In genomic region chr4:132592958-132593357, GRCm38 (mm10) we compare ENCODE assay signal across 11 mouse cellular contexts. TPM values are rescaled to one million over a fixed set of nuclear protein-coding genes. Genes with fewer than 3 reads are reported as not detected.
DNase-seq lines count a peak whose midpoint lies in the region; ATAC-seq and TF ChIP-seq lines count a peak whose summit lies in the region.
"Had no signal": no experiment of that assay in that cellular context is flagged by ENCODE, and none has a peak within 500 bp of the region (broad histone marks: within the 10 kb centered on the region; RNA-seq: fewer than 3 reads in every experiment).

No protein-coding gene starts in this region.

- H3K27me3 ChIP-seq in kidney, embryonic 16.5 days (ENCODE audit: insufficient read depth, low read length) = no peaks in the 10 kb centered on the region
- H3K27me3 ChIP-seq in lung, postnatal 0 days (replicated peaks; ENCODE audit: insufficient read depth, low read length) = no peaks in the 10 kb centered on the region
- no peaks in the 10 kb centered on the region for H3K27me3 ChIP-seq in forebrain, postnatal 0 days (ENCODE audit: insufficient read depth, low read length)
- no peaks in the 10 kb centered on the region for H3K27me3 ChIP-seq in hindbrain, embryonic 16.5 days (replicated peaks; ENCODE audit: control insufficient read depth, insufficient read depth, low read length)
- H3K27me3 ChIP-seq in hindbrain, postnatal 0 days (ENCODE audit: insufficient read depth, low read length) = no peaks in the 10 kb centered on the region
- H3K27me3 ChIP-seq: midbrain, embryonic 12.5 days; stomach, embryonic 15.5 days had no signal

- H3K4me2 ChIP-seq in kidney, embryonic 16.5 days (replicated peaks; ENCODE audit: low read depth, low read length) = no peak overlapping the region
- H3K4me2 ChIP-seq in lung, postnatal 0 days (replicated peaks; ENCODE audit: low read depth, low read length) = no peak overlapping the region
- H3K4me2 ChIP-seq in forebrain, postnatal 0 days (ENCODE audit: low read depth) = no peak overlapping the region
- H3K4me2 ChIP-seq in hindbrain, embryonic 16.5 days (ENCODE audit: low read length) = no peak overlapping the region
- H3K4me2 ChIP-seq in hindbrain, postnatal 0 days (ENCODE audit: low read depth, low read length) = no peak overlapping the region
- H3K4me2 ChIP-seq: midbrain, embryonic 12.5 days; stomach, embryonic 15.5 days had no signal

- H3K36me3 ChIP-seq in kidney, embryonic 16.5 days (ENCODE audit: insufficient read depth, low read length) = no peaks in the 10 kb centered on the region
- no peaks in the 10 kb centered on the region for H3K36me3 ChIP-seq in lung, postnatal 0 days (ENCODE audit: insufficient read depth, low read length)
- no peaks in the 10 kb centered on the region for H3K36me3 ChIP-seq in forebrain, postnatal 0 days (ENCODE audit: insufficient read depth)
- no peaks in the 10 kb centered on the region for H3K36me3 ChIP-seq in hindbrain, embryonic 16.5 days (ENCODE audit: control insufficient read depth, insufficient read depth, low read length)
- H3K36me3 ChIP-seq in hindbrain, postnatal 0 days (ENCODE audit: insufficient read depth, low read length) = no peaks in the 10 kb centered on the region
- H3K36me3 ChIP-seq: midbrain, embryonic 12.5 days; stomach, embryonic 15.5 days had no signal

- H3K9ac ChIP-seq in kidney, embryonic 16.5 days (replicated peaks; ENCODE audit: low read length) = no peak overlapping the region
- H3K9ac ChIP-seq in lung, postnatal 0 days (replicated peaks; ENCODE audit: low read depth) = no peak overlapping the region
- no peak overlapping the region for H3K9ac ChIP-seq in forebrain, postnatal 0 days
- H3K9ac ChIP-seq in hindbrain, embryonic 16.5 days (ENCODE audit: low read depth, low read length) = no peak overlapping the region
- H3K9ac ChIP-seq in hindbrain, postnatal 0 days (replicated peaks; ENCODE audit: low read length) = no peak overlapping the region
- H3K9ac ChIP-seq: midbrain, embryonic 12.5 days; stomach, embryonic 15.5 days had no signal

- TF ChIP-seq CTCF in lung, postnatal 0 days (IDR thresholded peaks at IDR 0.05) = no peak
- no peak for TF ChIP-seq CTCF in forebrain, postnatal 0 days (IDR thresholded peaks at IDR 0.05; ENCODE audit: low read depth)
- TF ChIP-seq CTCF in hindbrain, postnatal 0 days (IDR thresholded peaks at IDR 0.05; ENCODE audit: low read depth) = no peak

- H3K4me3 ChIP-seq in kidney, embryonic 16.5 days (ENCODE audit: low read length) = no peak overlapping the region
- no peak overlapping the region for H3K4me3 ChIP-seq in lung, postnatal 0 days (ENCODE audit: low read depth, low read length)
- no peak overlapping the region for H3K4me3 ChIP-seq in forebrain, postnatal 0 days (ENCODE audit: low read depth, low read length)
- no peak overlapping the region for H3K4me3 ChIP-seq in hindbrain, embryonic 16.5 days (ENCODE audit: low read length)
- no peak overlapping the region for H3K4me3 ChIP-seq in hindbrain, postnatal 0 days (ENCODE audit: low read length)
- H3K4me3 ChIP-seq: midbrain, embryonic 12.5 days; stomach, embryonic 15.5 days had no signal

- no peak for ATAC-seq in kidney, embryonic 16.5 days (ENCODE audit: low FRiP score, low TSS enrichment)
- ATAC-seq in lung, postnatal 0 days = no peak
- ATAC-seq in forebrain, postnatal 0 days = no peak
- ATAC-seq in hindbrain, embryonic 16.5 days = no peak
- ATAC-seq in hindbrain, postnatal 0 days = no peak

- H3K27ac ChIP-seq in kidney, embryonic 16.5 days (ENCODE audit: low read length) = no peak overlapping the region
- H3K27ac ChIP-seq in lung, postnatal 0 days (ENCODE audit: low read length) = no peak overlapping the region
- no peak overlapping the region for H3K27ac ChIP-seq in forebrain, postnatal 0 days (ENCODE audit: low read depth, low read length)
- no peak overlapping the region for H3K27ac ChIP-seq in hindbrain, embryonic 16.5 days (ENCODE audit: low read depth, low read length)
- H3K27ac ChIP-seq in hindbrain, postnatal 0 days = no peak overlapping the region
- H3K27ac ChIP-seq: midbrain, embryonic 12.5 days; stomach, embryonic 15.5 days had no signal

- DNase-seq in kidney, adult 9 months = peak; percentile 24
- peak; percentile 4 for DNase-seq in T-cell, adult 2 months (ENCODE audit: low spot score)
- peak; percentile 50 for DNase-seq in lung, postnatal 0 days (ENCODE audit: low spot score)
- DNase-seq in spleen, adult 18-20 months = peak; percentile 44 to 50
- no peak for DNase-seq in forebrain, postnatal 0 days
- DNase-seq in hindbrain, postnatal 0 days (ENCODE audit: low spot score) = no peak
- DNase-seq: adrenal gland, adult 8-10 months had no signal

- WGBS in kidney, embryonic 16.5 days = 88% methylated on average over 9 of the region's 9 CpGs
- 86% methylated on average over 9 of the region's 9 CpGs for WGBS in lung, postnatal 0 days
- WGBS in forebrain, postnatal 0 days = 93% methylated on average over 9 of the region's 9 CpGs
- 92% methylated on average over 9 of the region's 9 CpGs for WGBS in hindbrain, embryonic 16.5 days
- WGBS in hindbrain, postnatal 0 days = 91% methylated on average over 9 of the region's 9 CpGs

- no peak for TF ChIP-seq EP300 in lung, postnatal 0 days (IDR thresholded peaks at IDR 0.05)

- no peaks in the 10 kb centered on the region for H3K9me3 ChIP-seq in kidney, embryonic 16.5 days (ENCODE audit: low read length)
- H3K9me3 ChIP-seq in lung, postnatal 0 days (ENCODE audit: low read length) = no peaks in the 10 kb centered on the region
- no peaks in the 10 kb centered on the region for H3K9me3 ChIP-seq in forebrain, postnatal 0 days (ENCODE audit: low read length)
- H3K9me3 ChIP-seq in hindbrain, embryonic 16.5 days (ENCODE audit: control insufficient read depth, low read length) = no peaks in the 10 kb centered on the region
- H3K9me3 ChIP-seq in hindbrain, postnatal 0 days (ENCODE audit: low read length) = no peaks in the 10 kb centered on the region
- H3K9me3 ChIP-seq: midbrain, embryonic 12.5 days; stomach, embryonic 15.5 days had no signal

- no peaks in the 10 kb centered on the region for H3K4me1 ChIP-seq in kidney, embryonic 16.5 days (ENCODE audit: insufficient read depth, low read length)
- H3K4me1 ChIP-seq in lung, postnatal 0 days (ENCODE audit: insufficient read depth, low read depth, low read length) = no peaks in the 10 kb centered on the region
- H3K4me1 ChIP-seq in forebrain, postnatal 0 days (ENCODE audit: insufficient read depth) = no peaks in the 10 kb centered on the region
- H3K4me1 ChIP-seq in hindbrain, embryonic 16.5 days (ENCODE audit: control insufficient read depth, insufficient read depth, low read depth, low read length) = no peaks in the 10 kb centered on the region
- H3K4me1 ChIP-seq in hindbrain, postnatal 0 days (ENCODE audit: insufficient read depth, low read length) = no peaks in the 10 kb centered on the region
- H3K4me1 ChIP-seq: midbrain, embryonic 12.5 days; stomach, embryonic 15.5 days had no signal

RNA-seq across cellular contexts. Expression of gene Ptafr, which starts 29.1 kb away (rescaled TPM):
- 0.29 and 0.54 TPM in 2 replicates for polyA plus RNA-seq in kidney, embryonic 16.5 days (2015; fragmentation: Nextera tagmentation; extraction: Ambion mirVana)
- polyA plus RNA-seq in lung, postnatal 0 days (2015; fragmentation: Nextera tagmentation; extraction: Ambion mirVana) = 2.1 and 2.5 TPM in 2 replicates
- 0.38 TPM in 2 replicates for total RNA-seq in forebrain, postnatal 0 days (2014; rRNA removed)
- polyA plus RNA-seq in forebrain, postnatal 0 days (2015; fragmentation: Nextera tagmentation; extraction: Ambion mirVana) = 0.23 and 0.38 TPM in 2 replicates
- polyA plus RNA-seq in hindbrain, embryonic 16.5 days (2015; fragmentation: Nextera tagmentation; extraction: Ambion mirVana) = 0.39 and 0.48 TPM in 2 replicates
- 0.32 and 0.63 TPM in 2 replicates for total RNA-seq in hindbrain, postnatal 0 days (2014; rRNA removed)
- polyA plus RNA-seq in hindbrain, postnatal 0 days (2015; fragmentation: Nextera tagmentation; extraction: Ambion mirVana) = 0.61 and 0.64 TPM in 2 replicates

RNA-seq across cellular contexts. Expression of gene Eya3, which starts 45.8 kb away (rescaled TPM):
- 29.2 and 31.6 TPM in 2 replicates for polyA plus RNA-seq in kidney, embryonic 16.5 days (2015; fragmentation: Nextera tagmentation; extraction: Ambion mirVana)
- polyA plus RNA-seq in lung, postnatal 0 days (2015; fragmentation: Nextera tagmentation; extraction: Ambion mirVana) = 8.2 and 8.8 TPM in 2 replicates
- total RNA-seq in forebrain, postnatal 0 days (2014; rRNA removed) = 18.6 and 21.8 TPM in 2 replicates
- 6.0 and 7.2 TPM in 2 replicates for polyA plus RNA-seq in forebrain, postnatal 0 days (2015; fragmentation: Nextera tagmentation; extraction: Ambion mirVana)
- 9.5 and 12.1 TPM in 2 replicates for polyA plus RNA-seq in hindbrain, embryonic 16.5 days (2015; fragmentation: Nextera tagmentation; extraction: Ambion mirVana)
- total RNA-seq in hindbrain, postnatal 0 days (2014; rRNA removed) = 16.4 and 18.7 TPM in 2 replicates
- 7.4 and 8.3 TPM in 2 replicates for polyA plus RNA-seq in hindbrain, postnatal 0 days (2015; fragmentation: Nextera tagmentation; extraction: Ambion mirVana)

RNA-seq across cellular contexts. Expression of gene Dnajc8, which starts 57.6 kb away (rescaled TPM):
- polyA plus RNA-seq in kidney, embryonic 16.5 days (2015; fragmentation: Nextera tagmentation; extraction: Ambion mirVana) = 159 and 164 TPM in 2 replicates
- polyA plus RNA-seq in lung, postnatal 0 days (2015; fragmentation: Nextera tagmentation; extraction: Ambion mirVana) = 157 and 182 TPM in 2 replicates
- 103 and 111 TPM in 2 replicates for total RNA-seq in forebrain, postnatal 0 days (2014; rRNA removed)
- 151 and 165 TPM in 2 replicates for polyA plus RNA-seq in forebrain, postnatal 0 days (2015; fragmentation: Nextera tagmentation; extraction: Ambion mirVana)
- 130 and 138 TPM in 2 replicates for polyA plus RNA-seq in hindbrain, embryonic 16.5 days (2015; fragmentation: Nextera tagmentation; extraction: Ambion mirVana)
- 64.6 and 95.5 TPM in 2 replicates for total RNA-seq in hindbrain, postnatal 0 days (2014; rRNA removed)
- polyA plus RNA-seq in hindbrain, postnatal 0 days (2015; fragmentation: Nextera tagmentation; extraction: Ambion mirVana) = 142 and 162 TPM in 2 replicates

RNA-seq across cellular contexts. Expression of gene Atpif1, which starts 59.5 kb away (rescaled TPM):
- polyA plus RNA-seq in kidney, embryonic 16.5 days (2015; fragmentation: Nextera tagmentation; extraction: Ambion mirVana) = 1,057 and 1,144 TPM in 2 replicates
- polyA plus RNA-seq in lung, postnatal 0 days (2015; fragmentation: Nextera tagmentation; extraction: Ambion mirVana) = 700 and 732 TPM in 2 replicates
- 898 and 1,334 TPM in 2 replicates for total RNA-seq in forebrain, postnatal 0 days (2014; rRNA removed)
- 1,829 and 2,415 TPM in 2 replicates for polyA plus RNA-seq in forebrain, postnatal 0 days (2015; fragmentation: Nextera tagmentation; extraction: Ambion mirVana)
- 1,157 and 1,329 TPM in 2 replicates for polyA plus RNA-seq in hindbrain, embryonic 16.5 days (2015; fragmentation: Nextera tagmentation; extraction: Ambion mirVana)
- total RNA-seq in hindbrain, postnatal 0 days (2014; rRNA removed) = 341 and 518 TPM in 2 replicates
- 1,637 and 1,748 TPM in 2 replicates for polyA plus RNA-seq in hindbrain, postnatal 0 days (2015; fragmentation: Nextera tagmentation; extraction: Ambion mirVana)

Comparison
In these comparisons a context has a peak if more than half of its experiments do, and no peak if none do; other contexts are left out.
1. DNase-seq: peak in kidney, adult 9 months (single experiment), T-cell, adult 2 months (single experiment), lung, postnatal 0 days (single experiment) and spleen, adult 18-20 months (2 of 2); none in forebrain, postnatal 0 days (single experiment) and hindbrain, postnatal 0 days (single experiment).